Mouse (Mus musculus) Patski (cell line): ENCODE measurements at regions not wholly inside any gene's neighbourhood (a gene's known extent, or its start where the extent isn't known, plus 50 kb on each side); places are given as distances from the start of the nearest gene placed in this dataset.

Source experiments
- ATAC-seq: fragments of 100-300 bp; one replicate; pipeline ENCODE4 v1.8.0; 2021
- CTCF ChIA-PET: fragments of 350-600 bp; sonication (Branson Sonifier 250); formaldehyde crosslinking; loops from one replicate; lab custom pipeline; 2022; ENCODE audit warnings: inconsistent platforms; lab: Charles Lee
- POLR2A ChIA-PET: fragments of 350-600 bp; sonication (Branson Sonifier 250); formaldehyde crosslinking; loops from one replicate; lab custom pipeline; 2022; ENCODE audit warnings: antibody characterized with exemption, inconsistent platforms; lab: Charles Lee
- DNase-seq: peaks from one replicate; pipeline ENCODE4 v3.0.0-alpha.2; 2011; ENCODE audit warnings: low read depth, low spot score
- H3K27me3 ChIP-seq: fragments of 371-371 bp; one replicate; pipeline ENCODE4 v1.5.1; 2021
- CTCF ChIP-seq: fragments of 100-300 bp; IDR thresholded peaks from one replicate; pipeline ENCODE4 v1.5.1; 2021
- in situ Hi-C: fragments of 300-500 bp; cut with MboI; formaldehyde crosslinking; loops from 3 replicates; pipeline ENCODE4 v1.11.1; 2018; ENCODE audit warnings: low pct_unique_long_range_greater_than_20kb, mixed read lengths

DNA sequence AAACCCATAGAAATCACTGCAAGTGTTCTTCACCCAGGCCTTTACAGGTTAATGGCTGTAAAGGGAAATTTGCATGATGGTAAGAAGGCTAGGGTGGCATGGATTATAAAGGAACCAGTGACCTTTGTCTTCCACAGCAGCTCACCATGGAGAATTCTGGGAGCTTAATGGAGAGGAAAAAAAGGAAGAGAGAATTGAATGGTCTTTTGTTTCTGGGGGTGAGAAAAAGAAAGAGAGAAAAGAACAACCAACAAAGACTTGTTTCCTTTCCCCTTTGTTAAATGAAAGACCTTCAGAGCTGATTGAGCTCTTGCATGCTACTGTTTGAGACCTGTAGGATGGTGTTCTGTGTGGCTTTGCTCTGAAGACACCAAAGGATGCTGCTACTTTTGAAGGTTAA is 597.5 kb upstream of the Tenm3 start:
- in situ Hi-C loops: no loop called here
- no peak for ATAC-seq

DNA sequence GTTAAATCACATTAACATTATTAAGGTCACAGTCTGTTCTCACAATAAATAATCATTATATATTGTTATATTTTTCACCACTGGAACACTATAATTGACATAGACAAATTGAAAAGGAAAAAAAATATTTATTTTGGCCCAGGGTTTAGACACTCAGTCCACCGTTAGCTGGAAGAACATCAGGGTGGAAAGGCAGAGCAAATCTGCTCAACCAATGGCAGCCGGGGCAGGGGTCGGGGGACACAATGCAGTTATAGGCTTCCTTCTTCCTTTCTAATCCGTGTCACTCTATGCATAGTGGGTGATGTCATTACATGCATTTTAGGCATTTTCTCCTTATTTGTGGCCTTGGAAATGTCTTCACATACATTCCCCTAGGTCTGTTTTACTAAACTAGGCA is 552.8 kb upstream of the Tenm3 start:
- DNase-seq (no peak), ATAC-seq (no peak)
- no peak for TF ChIP-seq CTCF
- peaks cover 13% of the 10 kb centered on the region for H3K27me3 ChIP-seq
- in situ Hi-C loops: no loop called here
- ChIA-PET POLR2A (no interaction called here), CTCF (no interaction called here)

More for the DNA sequence above, 597.5 kb upstream of the Tenm3 start:
- H3K27me3 ChIP-seq: no peaks in the 10 kb centered on the region
- POLR2A ChIA-PET: no interaction called here
- no peak for DNase-seq
- TF ChIP-seq CTCF: no peak
- CTCF ChIA-PET: no interaction called here

DNA sequence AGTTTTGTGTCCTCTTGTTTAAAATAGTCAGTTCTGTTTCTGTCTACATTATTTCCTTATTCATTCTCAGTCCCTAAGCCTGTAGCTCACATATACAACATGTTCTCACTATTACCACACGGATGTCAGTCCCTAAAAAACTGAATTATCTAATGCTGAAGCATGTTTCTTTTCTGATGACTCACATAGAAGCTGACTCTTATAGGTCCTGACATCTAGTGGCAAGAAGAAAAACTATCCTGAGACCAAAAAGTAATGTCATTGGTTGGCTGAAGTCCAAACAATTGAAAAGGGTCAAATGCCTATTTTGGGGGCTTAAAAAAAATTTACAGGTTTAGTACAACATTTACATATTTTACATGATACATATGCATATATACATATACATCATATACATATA is 551.3 kb upstream of the Tenm3 start:
- DNase-seq: no peak
- in situ Hi-C loops: no loop called here
- ChIA-PET POLR2A (no interaction called here), CTCF (no interaction called here)
- no peak for ATAC-seq
- peaks cover 13% of the 10 kb centered on the region for H3K27me3 ChIP-seq
- TF ChIP-seq CTCF: no peak

DNA sequence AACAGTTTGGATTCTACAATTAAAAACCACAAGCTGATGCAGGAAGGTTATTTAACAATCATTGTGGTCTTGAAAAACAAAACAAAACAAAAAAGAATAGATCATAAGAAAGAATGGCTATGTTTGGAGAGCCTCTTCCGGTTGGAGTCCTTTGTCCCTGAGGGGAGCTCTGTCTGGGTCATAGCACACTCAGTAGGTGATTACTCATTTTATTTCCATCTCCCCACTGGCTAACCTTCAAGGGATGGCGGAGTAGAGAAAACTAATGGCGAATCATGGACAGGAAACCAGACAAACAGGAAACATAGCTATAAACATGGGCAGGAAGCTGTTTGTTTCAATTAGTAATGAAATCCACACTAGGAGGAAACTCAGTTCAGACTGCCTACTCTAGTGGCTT is 545.8 kb upstream of the Tenm3 start:
- peaks cover 14% of the 10 kb centered on the region for H3K27me3 ChIP-seq
- in situ Hi-C loops: no loop called here
- DNase-seq (no peak), ATAC-seq (no peak)
- ChIA-PET POLR2A (no interaction called here), CTCF (no interaction called here)
- no peak for TF ChIP-seq CTCF

DNA sequence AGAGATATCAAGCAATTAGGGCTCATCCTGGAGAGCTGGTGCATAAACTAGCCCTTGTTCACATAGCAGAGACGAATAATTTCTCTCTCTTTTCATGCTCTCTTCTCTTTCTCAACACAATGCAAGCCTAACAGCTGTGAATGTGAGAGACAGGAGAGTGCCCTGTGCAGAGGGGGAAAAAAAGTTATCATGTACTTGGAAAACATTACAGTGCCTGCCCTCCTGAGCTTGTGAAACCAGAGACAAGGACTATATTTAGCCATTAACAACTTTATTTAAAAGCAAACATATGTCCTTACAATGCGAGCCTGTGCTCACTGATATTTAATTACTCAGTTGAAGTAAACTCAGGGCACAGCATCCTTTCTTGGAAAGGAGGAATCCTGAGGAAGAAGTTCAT is 543.8 kb upstream of the Tenm3 start:
- no peak for TF ChIP-seq CTCF
- no peak for DNase-seq
- H3K27me3 ChIP-seq: peaks cover 23% of the 10 kb centered on the region
- POLR2A ChIA-PET: no interaction called here
- in situ Hi-C loops: no loop called here
- no peak for ATAC-seq
- CTCF ChIA-PET: no interaction called here

DNA sequence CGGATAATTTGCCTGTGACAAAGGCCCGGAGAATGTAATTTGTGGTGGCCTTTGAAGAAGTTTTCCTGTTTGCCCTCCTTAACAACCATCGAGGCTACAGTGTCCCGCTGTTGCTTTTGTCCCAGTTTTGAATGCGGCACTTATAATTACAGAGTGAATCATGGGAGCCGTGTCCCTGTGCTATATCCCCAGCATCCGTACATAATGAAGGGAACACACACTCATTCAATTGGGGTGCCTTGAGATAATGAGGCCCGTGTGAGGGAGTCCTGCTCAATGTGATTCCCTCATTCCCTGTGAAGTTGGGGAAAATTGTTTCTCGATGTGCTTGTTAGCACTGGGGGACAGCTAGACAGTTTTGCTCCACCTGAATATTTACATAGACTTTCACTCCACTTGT is 528.9 kb upstream of the Tenm3 start:
- ChIA-PET CTCF (no interaction called here), POLR2A (no interaction called here)
- DNase-seq (no peak), ATAC-seq (no peak)
- TF ChIP-seq CTCF: no peak
- peaks cover 3% of the 10 kb centered on the region for H3K27me3 ChIP-seq
- in situ Hi-C loops: no loop called here

DNA sequence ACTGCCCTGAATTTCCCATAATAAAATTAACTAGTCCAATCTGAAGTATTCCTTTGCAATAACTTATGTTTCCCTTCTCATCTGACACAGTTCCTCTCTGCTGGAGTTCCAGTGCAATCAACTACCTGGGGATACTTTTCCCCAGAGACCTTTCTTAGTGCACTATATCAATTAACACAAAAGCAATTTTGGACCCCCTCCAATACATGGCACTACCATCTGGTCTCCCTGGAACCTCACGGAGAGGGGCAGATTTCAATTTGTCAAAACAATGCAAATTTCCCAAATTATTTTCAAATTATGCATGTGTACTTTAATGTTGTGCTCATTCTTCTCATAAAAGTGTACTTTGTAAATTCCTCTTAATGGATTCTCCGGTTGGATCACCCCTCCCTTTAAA is 518.9 kb upstream of the Tenm3 start:
- TF ChIP-seq CTCF: no peak
- CTCF ChIA-PET: interaction anchor here (0.5 kb wide), 1 partner anchor 82 kb away, joined by 3 read pairs; no protein-coding TSS in a partner anchor
- DNase-seq (no peak), ATAC-seq (no peak)
- in situ Hi-C loops: no loop called here
- POLR2A ChIA-PET: no interaction called here
- peaks cover 10% of the 10 kb centered on the region for H3K27me3 ChIP-seq

DNA sequence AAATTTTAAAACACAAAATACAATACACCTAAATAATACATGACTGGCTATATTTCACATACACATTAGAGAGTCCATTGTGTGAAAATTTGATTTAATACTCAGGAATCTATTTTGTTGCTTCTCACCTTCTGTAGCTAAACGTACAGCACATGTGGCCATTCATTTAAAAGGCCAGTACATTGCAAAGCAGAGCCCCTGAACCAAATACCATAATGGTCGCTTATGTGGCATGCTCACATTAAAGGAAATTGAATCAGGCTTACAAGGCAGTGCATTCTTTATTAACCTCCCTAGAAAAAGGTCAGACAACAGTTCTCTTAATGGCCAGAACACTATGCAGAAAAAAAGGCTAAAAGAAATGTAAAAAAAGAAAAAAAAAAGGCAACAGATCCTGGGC is 517.7 kb upstream of the Tenm3 start:
- in situ Hi-C loops: no loop called here
- ATAC-seq (no peak), DNase-seq (no peak)
- TF ChIP-seq CTCF: no peak
- ChIA-PET POLR2A (no interaction called here), CTCF (no interaction called here)
- H3K27me3 ChIP-seq: peaks cover 10% of the 10 kb centered on the region

DNA sequence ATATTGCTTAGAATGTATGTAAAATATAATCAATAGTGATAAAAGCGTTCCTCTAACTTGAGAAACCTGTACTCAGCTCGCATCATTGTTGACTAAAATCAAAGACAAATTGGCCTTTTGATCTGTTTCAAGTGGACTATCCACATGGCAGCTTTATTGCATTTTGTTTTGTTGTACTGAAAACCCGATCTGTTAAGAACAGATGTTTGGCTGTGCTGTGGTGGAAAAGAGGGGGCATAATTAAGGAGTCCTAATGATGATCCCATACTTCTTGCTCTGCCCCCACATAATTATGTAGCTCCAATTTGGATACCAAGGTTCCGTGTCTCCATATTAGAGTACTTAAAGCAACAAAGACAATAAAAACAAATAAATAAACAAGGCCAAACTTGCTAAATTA is 516.4 kb upstream of the Tenm3 start:
- POLR2A ChIA-PET: interaction anchor here (0.6 kb wide), 1 partner anchor 1367 kb away, joined by 3 read pairs; no protein-coding TSS in a partner anchor
- no peak for TF ChIP-seq CTCF
- ATAC-seq (no peak), DNase-seq (no peak)
- H3K27me3 ChIP-seq: peaks cover 10% of the 10 kb centered on the region
- CTCF ChIA-PET: no interaction called here
- in situ Hi-C loops: no loop called here

DNA sequence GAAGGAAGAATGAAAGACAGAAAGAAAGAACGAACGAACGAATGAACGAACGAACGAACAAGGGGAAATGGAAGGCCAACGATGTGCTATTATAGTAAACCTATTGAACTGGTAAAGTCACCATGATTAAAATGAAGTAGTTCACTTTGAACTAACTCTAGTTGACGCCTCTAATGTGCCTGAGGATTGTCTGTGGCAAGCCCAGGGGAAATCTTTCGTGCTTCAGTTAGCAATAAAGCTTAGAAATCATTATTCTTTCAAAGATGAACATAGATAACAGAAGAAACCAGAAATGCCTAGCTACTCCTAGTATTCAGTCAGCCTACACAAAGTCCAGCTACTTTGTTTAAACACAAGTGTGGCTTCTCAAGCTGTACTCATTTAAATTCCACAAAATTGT is 515.9 kb upstream of the Tenm3 start:
- ATAC-seq (no peak), DNase-seq (no peak)
- no peak for TF ChIP-seq CTCF
- H3K27me3 ChIP-seq: peaks cover 10% of the 10 kb centered on the region
- CTCF ChIA-PET: no interaction called here
- POLR2A ChIA-PET: interaction anchor here (0.5 kb wide), 1 partner anchor 249 kb away, joined by 3 read pairs; no protein-coding TSS in a partner anchor
- in situ Hi-C loops: no loop called here

DNA sequence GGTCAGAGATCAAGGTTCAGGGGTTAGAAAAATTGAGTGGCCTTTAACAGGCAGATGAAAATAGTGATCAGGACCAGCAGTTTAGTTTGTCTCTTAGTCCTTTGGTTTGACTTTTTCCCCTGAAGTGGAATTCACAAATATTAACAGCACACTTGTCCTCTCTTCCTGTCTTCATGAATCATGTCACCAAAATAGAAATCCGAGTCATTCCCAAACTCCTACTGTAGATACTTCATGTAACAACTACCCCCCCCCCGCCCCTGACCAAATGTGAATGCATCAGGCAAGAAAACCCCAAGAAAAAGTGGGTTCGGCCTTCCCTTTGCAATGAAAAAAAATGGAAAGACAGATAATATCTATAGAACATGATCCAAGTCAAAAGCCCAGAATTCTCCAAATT is 504.9 kb upstream of the Tenm3 start:
- no peaks in the 10 kb centered on the region for H3K27me3 ChIP-seq
- ChIA-PET CTCF (no interaction called here), POLR2A (no interaction called here)
- no peak for TF ChIP-seq CTCF
- ATAC-seq (no peak), DNase-seq (no peak)
- in situ Hi-C loops: no loop called here

DNA sequence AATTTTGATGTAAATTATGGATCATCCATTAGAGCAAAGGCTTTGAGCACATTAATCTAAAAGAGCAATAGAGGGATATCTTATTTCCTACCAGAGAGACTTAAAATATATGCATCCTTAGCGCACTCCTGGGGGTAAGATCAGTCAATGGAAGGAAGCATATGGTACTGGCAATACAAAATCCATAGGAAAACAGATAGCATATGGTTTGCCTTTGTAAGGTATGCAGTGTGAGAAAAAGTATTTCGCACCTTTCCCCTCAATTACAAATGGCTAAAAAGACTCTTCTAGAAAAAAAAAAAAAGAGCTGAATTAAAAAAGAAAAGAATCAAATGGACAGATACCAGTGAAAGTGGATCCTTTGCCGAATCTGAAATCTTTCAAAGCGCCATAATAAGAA is 495.0 kb upstream of the Tenm3 start:
- DNase-seq (no peak), ATAC-seq (no peak)
- ChIA-PET CTCF (no interaction called here), POLR2A (no interaction called here)
- in situ Hi-C loops: no loop called here
- H3K27me3 ChIP-seq: peaks cover 4% of the 10 kb centered on the region
- no peak for TF ChIP-seq CTCF
